Mouse (Mus musculus): ENCODE results near the gene Akt1s1.

DNA sequence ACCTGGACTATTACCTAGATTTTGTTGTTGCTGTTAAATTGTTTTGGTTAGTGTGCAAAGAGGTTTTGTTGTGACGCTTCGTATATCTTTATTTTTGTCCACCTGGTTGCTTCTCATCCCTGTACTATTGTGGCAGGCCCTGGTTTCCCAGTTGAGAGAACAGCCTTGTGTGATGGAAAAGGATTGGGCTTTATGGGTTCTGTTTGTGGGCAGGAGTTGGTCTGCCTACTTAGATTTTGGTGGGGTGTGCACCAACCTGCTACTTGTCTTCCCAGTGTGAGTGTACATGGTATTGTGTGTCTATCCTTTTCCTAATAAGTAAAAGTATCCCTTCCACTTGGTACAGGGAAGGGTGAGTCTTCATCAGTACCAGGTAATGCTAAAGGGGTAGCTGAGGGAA lies 29.4 kb upstream of the Akt1s1 start:
- TF ChIP-seq CTCF (IDR thresholded peaks at IDR 0.05; ENCODE audit: borderline replicate concordance, extremely low read depth, insufficient read depth, insufficient read length) (no peak), POLR2A (IDR thresholded peaks at IDR 0.05; ENCODE audit: borderline replicate concordance, extremely low read depth, insufficient read depth, insufficient read length, poor library complexity, severe bottlenecking) (no peak)

All from brain, embryonic 14.5 days (tissue).